Mouse (Mus musculus) spleen, postnatal 10 days (tissue): ENCODE data around the gene Ssna1.

Experiments
- DNase-seq, 2 experiments: peaks; one replicate each; pipeline ENCODE4 v3.0.0; 2021 to 2022; ENCODE audit warnings: low spot score in 2 of 2

The Ssna1 gene

GRCm38 (mm10) chr2:25271827-25272511 lies at the start of gene Ssna1, which contains the start of gene Anapc2:
Ssna1 (minus strand) TSS chr2:25272438.
Anapc2 (plus strand) TSS chr2:25272478.
- peak; percentile 98 to 99 for DNase-seq

GRCm38 (mm10) chr2:25320084-25320483 lies 47.8 kb upstream of the Ssna1 start:
- DNase-seq = no peak

- peak; percentile 37 to 82 for DNase-seq
Measured at GRCm38 (mm10) chr2:25318971-25319773, 46.9 kb upstream of the Ssna1 start, which contains the start of gene Grin1. Grin1 (minus strand) TSS chr2:25319187.

- no peak for DNase-seq
Measured at GRCm38 (mm10) chr2:25318119-25318966, 46.1 kb upstream of the Ssna1 start.

- no peak for DNase-seq
Measured at GRCm38 (mm10) chr2:25311491-25311891, 39.3 kb upstream of the Ssna1 start.

- DNase-seq = no peak
Measured at GRCm38 (mm10) chr2:25310969-25311368, 38.7 kb upstream of the Ssna1 start.

GRCm38 (mm10) chr2:25310180-25310579 lies 37.9 kb upstream of the Ssna1 start:
- DNase-seq = no peak

GRCm38 (mm10) chr2:25305587-25306359 lies 33.5 kb upstream of the Ssna1 start:
- DNase-seq = no peak

- no peak for DNase-seq
Measured at GRCm38 (mm10) chr2:25304657-25305541, 32.7 kb upstream of the Ssna1 start.

GRCm38 (mm10) chr2:25303931-25304656 lies 31.9 kb upstream of the Ssna1 start:
- no peak for DNase-seq

GRCm38 (mm10) chr2:25303452-25303851 lies 31.2 kb upstream of the Ssna1 start:
- DNase-seq = no peak

- DNase-seq = no peak
Measured at GRCm38 (mm10) chr2:25298046-25298445, 25.8 kb upstream of the Ssna1 start.

GRCm38 (mm10) chr2:25297093-25297492 lies 24.9 kb upstream of the Ssna1 start:
- DNase-seq = no peak

- no peak for DNase-seq
Measured at GRCm38 (mm10) chr2:25293706-25294105, 21.5 kb upstream of the Ssna1 start.

GRCm38 (mm10) chr2:25292856-25293255 lies 20.6 kb upstream of the Ssna1 start:
- DNase-seq = peak; percentile 70 to 88

GRCm38 (mm10) chr2:25292054-25292544 lies 19.9 kb upstream of the Ssna1 start:
- peak in 1 of 2 experiments; percentile 24 for DNase-seq

GRCm38 (mm10) chr2:25291184-25292053 lies 19.2 kb upstream of the Ssna1 start:
- DNase-seq = peak in 1 of 2 experiments; percentile 17

- no peak for DNase-seq
Measured at GRCm38 (mm10) chr2:25290816-25291130, 18.5 kb upstream of the Ssna1 start.
